Mouse (Mus musculus): ENCODE measurements around the gene Rhbdl3. TPM values are rescaled to one million over a fixed set of nuclear protein-coding genes. Genes with fewer than 3 reads are reported as not detected.

Rhbdl3 gene
- polyA plus RNA-seq, 3 experiments from 2014 or later = 0.40 to 0.78 (median 0.44) TPM

GRCm38 (mm10) chr11:80386790-80387189 is 86.1 kb downstream of the Rhbdl3 start:
- ATAC-seq = no peak

GRCm38 (mm10) chr11:80389885-80390284 is 89.2 kb downstream of the Rhbdl3 start:
- no peak for ATAC-seq

GRCm38 (mm10) chr11:80391407-80392120 is 90.9 kb downstream of the Rhbdl3 start:
- no peak for ATAC-seq

DNA sequence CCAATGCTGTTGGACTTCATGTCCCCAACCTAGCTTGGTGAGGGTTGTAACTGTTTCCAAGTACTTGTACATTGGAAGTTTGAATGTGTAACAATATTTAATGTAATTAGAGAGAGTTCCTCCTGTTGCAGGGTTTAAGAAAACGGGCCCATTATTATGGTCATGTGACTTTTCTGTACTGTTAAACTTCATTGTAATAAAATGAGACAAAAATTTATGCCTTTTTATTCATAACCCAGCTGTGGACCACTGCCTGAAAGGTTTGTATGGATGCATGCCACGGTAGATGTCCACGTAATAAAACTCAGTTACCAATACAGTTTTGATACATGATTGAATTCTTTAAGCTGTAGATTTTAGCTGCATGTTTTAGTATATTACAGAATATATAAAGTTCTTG is 95.2 kb downstream of the Rhbdl3 start:
- no peak for ATAC-seq

- ATAC-seq = no peak
These were observed 95.9 kb downstream of the Rhbdl3 start for GRCm38 (mm10) chr11:80396617-80397016.

Other genes starting within 250 kb of the Rhbdl3 start
- gene Crlf3, start 219.9 kb upstream of the Rhbdl3 start, polyA plus RNA-seq (2017; shearing (Covaris generic)) = 100 to 1,000 TPM in 2 of 3 experiments, 10 to 100 TPM in 1; 98.6 to 123 (median 113) TPM
- gene Atad5, start 211.5 kb upstream of the Rhbdl3 start, polyA plus RNA-seq (2017; shearing (Covaris generic)) = 1 to 10 TPM; 2.6 to 8.1 (median 3.1) TPM
- gene Tefm, start 158.7 kb upstream of the Rhbdl3 start, polyA plus RNA-seq (2017; shearing (Covaris generic)) = 10 to 100 TPM; 18.9 to 34.9 (median 32.5) TPM
- gene Adap2, start 146.8 kb upstream of the Rhbdl3 start, polyA plus RNA-seq (2017; shearing (Covaris generic)) = under 1 TPM in 1 of 3 experiments, not detected in 2; 0.47 TPM
- gene Rnf135, start 117.1 kb upstream of the Rhbdl3 start, polyA plus RNA-seq (2017; shearing (Covaris generic)) = 10 to 100 TPM; 10.2 to 12.1 (median 11.1) TPM
- gene Rhot1, start 91.9 kb upstream of the Rhbdl3 start, polyA plus RNA-seq (2017; shearing (Covaris generic)) = 10 to 100 TPM; 20.6 to 30.8 (median 29.8) TPM
- gene 5730455P16Rik, start 77.1 kb downstream of the Rhbdl3 start, polyA plus RNA-seq (2017; shearing (Covaris generic)) = 10 to 100 TPM; 13.5 to 15.2 (median 13.6) TPM
- 100 to 1,000 TPM; 288 to 361 (median 313) TPM for gene Zfp207, start 82.4 kb downstream of the Rhbdl3 start, polyA plus RNA-seq (2017; shearing (Covaris generic))
- 100 to 1,000 TPM; 287 to 345 (median 294) TPM for gene Psmd11, start 127.7 kb downstream of the Rhbdl3 start, polyA plus RNA-seq (2017; shearing (Covaris generic))
- gene Cdk5r1, start 176.1 kb downstream of the Rhbdl3 start, polyA plus RNA-seq (2017; shearing (Covaris generic)) = 1 to 10 TPM in 2 of 3 experiments, under 1 TPM in 1; 0.78 to 1.3 (median 1.3) TPM

Data from inflammation-experienced regulatory T-cells, adult 6 months (primary cell).